Mouse (Mus musculus): Measurements from ENCODE around the gene Cdc37. TPM values are rescaled to one million over a fixed set of nuclear protein-coding genes. Genes with fewer than 3 reads are reported as not detected.

The Cdc37 gene
- polyA plus RNA-seq, 1 experiment from 2014 or later: 223 TPM

DNA sequence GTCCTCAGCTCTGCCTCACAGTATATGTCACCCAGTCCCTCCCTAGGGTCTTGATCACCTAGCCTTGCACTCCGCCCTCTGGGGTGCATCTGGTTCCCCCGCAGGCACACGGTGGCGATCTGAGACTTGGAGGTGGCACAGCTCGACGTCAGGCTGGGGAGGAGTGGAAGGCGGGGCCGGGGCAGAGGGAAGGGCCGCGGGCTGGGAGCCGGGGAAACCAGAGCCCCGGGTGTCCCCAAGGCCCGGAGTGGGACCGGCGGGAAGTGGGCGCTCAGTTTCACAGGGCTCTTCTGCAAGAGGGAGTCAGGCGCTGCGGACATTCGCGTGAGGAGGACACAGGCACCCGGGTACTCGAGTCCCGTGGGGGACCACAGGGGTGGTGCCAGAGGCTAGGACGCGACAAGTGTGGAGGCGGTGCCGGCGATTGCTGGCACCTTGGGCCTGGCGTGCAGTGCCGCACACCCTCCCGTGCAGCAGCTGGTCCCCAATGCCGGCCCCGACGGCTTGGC, 34.2 kb upstream of the Cdc37 start:
- ATAC-seq (ENCODE audit: low FRiP score): no peak
- WGBS: 6% methylated on average over 34 of the region's 34 CpGs
- Histone ChIP-seq H3K4me1 (replicated peaks) (peaks cover 12% of the 10 kb centered on the region), H3K27me3 (peaks cover 74% of the 10 kb centered on the region), H3K27ac (no peak overlapping the region), H3K4me3 (peak overlapping the region; percentile 23), H3K9me3 (no peaks in the 10 kb centered on the region), H3K36me3 (no peaks in the 10 kb centered on the region), H3K4me2 (peak overlapping the region; percentile 43), H3K9ac (0 out of 2 replicates have a peak overlapping the region, but pooled peaks have one; percentile 26)

DNA sequence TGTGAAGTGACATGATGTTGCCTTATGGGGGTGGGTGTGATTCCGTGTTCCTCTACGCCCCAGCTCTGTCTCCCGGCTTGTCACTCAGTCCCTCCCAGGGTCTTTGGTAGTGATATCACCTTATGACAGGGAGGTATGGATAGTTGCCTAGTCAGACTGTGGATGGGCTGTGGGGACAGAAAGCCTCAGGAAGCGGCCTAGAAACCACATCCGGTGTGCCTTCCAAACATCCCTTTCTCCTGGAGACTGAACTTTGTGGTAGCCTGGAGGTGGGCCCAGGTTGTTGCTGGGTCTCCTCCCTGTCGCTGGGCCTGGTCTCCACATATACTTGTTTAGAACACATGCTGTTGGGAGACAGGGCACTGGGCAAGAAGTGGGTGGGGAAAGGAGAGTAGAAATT, 33.6 kb upstream of the Cdc37 start:
- Histone ChIP-seq H3K4me1 (replicated peaks) (peaks cover 12% of the 10 kb centered on the region), H3K9me3 (no peaks in the 10 kb centered on the region), H3K9ac (no peak overlapping the region), H3K27me3 (peaks cover 74% of the 10 kb centered on the region), H3K27ac (no peak overlapping the region), H3K36me3 (no peaks in the 10 kb centered on the region), H3K4me2 (no peak overlapping the region), H3K4me3 (no peak overlapping the region)
- ATAC-seq (ENCODE audit: low FRiP score): no peak
- 82% methylated on average over 6 of the region's 6 CpGs for WGBS

DNA sequence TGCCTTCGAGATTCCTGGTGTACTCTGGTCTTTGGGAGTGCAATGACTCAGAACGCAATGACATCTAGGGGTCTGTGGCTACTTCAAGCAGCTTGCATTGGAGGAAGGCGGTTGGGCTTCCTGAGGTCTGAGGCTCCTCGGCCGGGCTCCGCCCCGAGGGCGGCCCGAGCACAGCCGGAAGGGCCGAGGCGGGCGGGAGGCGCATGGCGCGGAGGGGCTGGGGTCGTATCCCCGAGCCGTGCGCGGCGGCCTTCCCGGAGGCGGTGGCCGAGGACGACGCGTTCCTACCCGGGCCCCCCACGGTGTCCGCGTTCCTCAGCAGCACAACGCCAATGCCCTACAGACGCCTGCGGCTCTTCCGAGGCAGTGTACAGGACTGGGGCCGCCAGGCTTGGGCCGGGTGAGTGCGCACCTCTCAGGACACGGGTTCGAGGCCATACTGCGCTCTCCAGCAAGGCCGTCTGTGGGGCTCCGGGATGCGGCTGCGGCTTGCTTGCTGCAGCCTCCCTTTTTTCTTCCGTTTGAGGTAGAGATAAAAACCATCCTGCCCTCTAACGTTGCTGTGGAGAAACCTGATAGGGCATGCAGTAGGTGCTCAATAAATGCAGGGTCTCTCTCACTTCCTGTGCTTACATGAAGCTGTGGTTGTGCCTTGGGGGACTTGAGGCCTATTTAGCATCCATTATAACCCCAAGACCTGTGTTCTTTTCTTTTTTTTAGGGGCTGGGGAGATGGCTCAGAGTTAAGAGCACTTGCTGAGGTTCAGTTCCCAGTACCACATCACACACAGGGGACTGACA, 31.8 kb upstream of the Cdc37 start:
- Histone ChIP-seq H3K9me3 (no peaks in the 10 kb centered on the region), H3K9ac (no peak overlapping the region; the same call in 1 of the 2 replicates), H3K4me3 (peak overlapping the region; percentile 20; the same call in 1 of the 2 replicates), H3K27ac (no peak overlapping the region), H3K36me3 (no peaks in the 10 kb centered on the region), H3K4me2 (peak overlapping the region; percentile 37), H3K27me3 (peaks cover 70% of the 10 kb centered on the region), H3K4me1 (replicated peaks) (peaks cover 12% of the 10 kb centered on the region)
- ATAC-seq (ENCODE audit: low FRiP score): no peak
- WGBS: 7% methylated on average over 48 of the region's 48 CpGs

DNA sequence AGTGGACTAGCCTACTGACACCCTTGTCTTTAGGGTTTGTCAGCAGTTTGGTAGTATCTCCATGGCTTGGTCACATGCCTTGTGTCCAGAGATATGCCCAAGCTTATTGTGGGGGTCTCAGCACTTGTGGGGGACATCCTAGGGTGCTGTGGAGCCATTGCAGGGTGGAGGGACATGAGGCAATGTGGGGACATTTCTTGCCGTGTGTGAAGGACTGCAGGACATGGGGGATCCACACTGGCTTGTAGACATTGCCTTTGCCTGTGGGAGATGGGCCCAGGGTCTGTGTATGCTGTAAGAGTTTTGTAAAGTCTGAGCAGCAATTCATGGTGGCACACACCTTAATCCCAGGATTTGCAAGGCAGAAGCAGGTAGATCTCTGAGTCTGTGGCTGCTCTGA, 31.1 kb upstream of the Cdc37 start:
- H3K4me3 ChIP-seq: no peak overlapping the region
- no peak overlapping the region for H3K4me2 ChIP-seq
- H3K9ac ChIP-seq: no peak overlapping the region
- H3K9me3 ChIP-seq: no peaks in the 10 kb centered on the region
- H3K36me3 ChIP-seq: no peaks in the 10 kb centered on the region
- no peak overlapping the region for H3K27ac ChIP-seq
- no peak for ATAC-seq (ENCODE audit: low FRiP score)
- H3K27me3 ChIP-seq: peaks cover 63% of the 10 kb centered on the region
- peaks cover 12% of the 10 kb centered on the region for H3K4me1 ChIP-seq (replicated peaks)
- 76% methylated on average over 1 of the region's 1 CpGs for WGBS

DNA sequence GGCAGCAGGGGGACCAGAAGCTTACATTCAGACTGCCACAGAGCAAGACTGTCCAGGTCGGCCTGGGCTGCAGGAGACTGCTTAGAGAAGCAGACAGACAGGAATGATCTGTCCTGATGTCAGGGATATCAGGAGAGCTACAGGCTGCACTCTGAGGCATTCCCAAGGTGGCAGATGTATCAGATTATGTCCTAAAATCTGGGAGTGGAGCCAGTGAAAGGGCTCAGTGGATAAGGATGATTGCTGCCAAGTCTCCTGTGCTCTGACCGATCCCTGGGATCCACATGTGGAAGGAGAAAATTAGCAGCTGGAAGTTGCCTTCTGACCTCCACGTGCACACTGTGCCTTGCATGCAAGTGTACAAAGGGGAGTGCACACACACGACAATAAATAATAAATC, 30.6 kb upstream of the Cdc37 start:
- Histone ChIP-seq H3K4me1 (replicated peaks) (peaks cover 12% of the 10 kb centered on the region), H3K27ac (no peak overlapping the region), H3K36me3 (no peaks in the 10 kb centered on the region), H3K27me3 (peaks cover 58% of the 10 kb centered on the region), H3K4me2 (no peak overlapping the region), H3K4me3 (no peak overlapping the region), H3K9me3 (no peaks in the 10 kb centered on the region), H3K9ac (no peak overlapping the region)
- WGBS: 75% methylated on average over 4 of the region's 4 CpGs
- no peak for ATAC-seq (ENCODE audit: low FRiP score)

DNA sequence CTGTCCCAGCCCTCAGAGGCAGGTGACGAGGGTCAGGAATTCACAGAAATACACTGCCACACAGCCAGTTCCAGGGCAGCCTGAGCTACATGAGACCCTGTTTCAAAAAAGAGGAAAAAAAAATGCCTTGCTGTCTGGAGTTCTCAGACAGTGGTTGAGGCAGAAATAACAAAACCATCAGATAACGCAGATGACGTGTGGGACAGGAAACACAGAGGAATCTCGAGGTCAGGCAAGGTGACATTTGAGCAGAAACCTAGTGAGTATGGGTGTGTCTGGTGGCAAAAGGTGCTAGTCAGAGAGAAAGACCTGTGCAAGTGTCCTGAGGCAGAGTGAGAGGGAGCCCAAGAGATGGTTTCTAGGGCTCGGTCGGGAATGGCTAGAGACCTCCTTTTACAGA, 22.6 kb upstream of the Cdc37 start:
- H3K27ac ChIP-seq: no peak overlapping the region
- no peak overlapping the region for H3K4me2 ChIP-seq
- no peaks in the 10 kb centered on the region for H3K9me3 ChIP-seq
- peaks cover 16% of the 10 kb centered on the region for H3K27me3 ChIP-seq
- ATAC-seq (ENCODE audit: low FRiP score): no peak
- peaks cover 12% of the 10 kb centered on the region for H3K4me1 ChIP-seq (replicated peaks)
- no peak overlapping the region for H3K4me3 ChIP-seq
- 81% methylated on average over 6 of the region's 6 CpGs for WGBS
- no peak overlapping the region for H3K9ac ChIP-seq
- no peaks in the 10 kb centered on the region for H3K36me3 ChIP-seq

DNA sequence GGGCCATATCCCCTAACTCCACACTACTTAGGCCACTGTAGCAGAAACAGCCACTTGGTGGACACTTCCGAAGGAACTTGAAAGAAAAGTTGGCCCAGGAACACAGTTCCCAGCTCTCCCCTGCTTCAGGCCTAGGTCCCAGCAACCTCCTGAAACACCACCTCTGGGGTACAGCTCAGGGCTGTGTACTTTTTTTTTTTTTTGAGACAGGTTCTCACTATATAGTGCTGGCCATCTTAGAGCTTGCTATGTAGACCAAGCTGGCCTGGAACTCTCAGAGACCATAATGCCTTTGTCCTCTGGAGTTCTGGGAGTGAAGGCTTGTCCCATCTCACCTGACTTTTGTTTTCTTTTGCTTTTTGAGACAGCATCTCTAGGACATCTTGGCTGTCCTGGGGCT, 19.4 kb upstream of the Cdc37 start:
- Histone ChIP-seq H3K4me2 (no peak overlapping the region), H3K27me3 (peaks cover 48% of the 10 kb centered on the region), H3K27ac (no peak overlapping the region), H3K36me3 (no peaks in the 10 kb centered on the region), H3K4me1 (replicated peaks) (peaks cover 39% of the 10 kb centered on the region), H3K9ac (no peak overlapping the region), H3K9me3 (no peaks in the 10 kb centered on the region), H3K4me3 (no peak overlapping the region)
- 45% methylated on average over 1 of the region's 1 CpGs for WGBS
- ATAC-seq (ENCODE audit: low FRiP score): no peak

DNA sequence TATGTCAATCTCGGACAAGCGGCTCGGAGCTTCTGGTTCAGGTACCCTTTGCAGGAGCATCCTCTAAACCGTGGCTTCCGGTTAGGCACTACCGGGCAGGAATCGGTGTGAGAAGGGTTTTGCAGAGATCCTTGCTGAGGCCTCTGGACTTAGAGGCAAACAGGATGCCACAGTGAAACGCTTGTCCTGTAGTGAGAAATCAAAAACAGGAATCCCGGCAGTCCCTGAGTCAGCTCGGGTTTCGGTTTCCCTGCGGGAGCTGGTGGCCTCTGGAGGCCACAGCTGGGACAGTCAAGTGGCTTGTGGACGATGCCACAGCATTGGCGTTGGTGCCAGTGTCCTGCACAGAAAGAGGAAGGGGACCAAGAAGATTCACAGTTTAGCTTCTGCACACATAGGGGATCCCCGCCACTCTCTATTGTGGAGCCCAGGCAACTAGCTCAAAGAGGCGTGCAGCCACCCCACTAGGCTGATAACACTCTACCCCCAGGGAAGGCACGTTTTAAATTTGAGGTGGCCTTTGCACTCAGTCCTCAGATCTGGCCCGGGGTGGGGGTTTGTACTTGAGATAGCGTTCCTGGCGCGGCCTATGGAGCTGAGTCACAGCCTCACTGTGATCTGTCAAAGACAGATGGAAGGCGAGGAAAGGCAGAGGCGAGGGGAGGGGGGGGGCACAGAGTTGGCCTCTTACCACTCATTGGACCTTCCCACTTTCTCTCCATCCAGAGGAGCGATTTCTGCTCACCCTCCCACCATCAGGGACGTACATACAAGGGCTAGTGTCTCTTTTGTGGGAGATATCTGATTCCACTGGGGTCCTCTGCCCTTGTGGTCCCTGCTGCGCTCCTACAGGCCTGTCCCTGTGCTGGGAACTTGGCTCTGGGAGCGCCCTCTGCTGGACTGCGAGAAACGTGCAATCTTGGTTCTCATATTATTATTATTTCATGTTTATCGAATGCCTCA, 18.7 kb upstream of the Cdc37 start:
- H3K4me2 ChIP-seq: peak overlapping the region; percentile 13
- 0 out of 2 replicates have a peak overlapping the region, but pooled peaks have one; percentile 6 for H3K27ac ChIP-seq
- H3K9ac ChIP-seq: 0 out of 2 replicates have a peak overlapping the region, but pooled peaks have one; percentile 47
- ATAC-seq (ENCODE audit: low FRiP score): no peak
- H3K9me3 ChIP-seq: no peaks in the 10 kb centered on the region
- H3K4me1 ChIP-seq (replicated peaks): peaks cover 42% of the 10 kb centered on the region
- no peaks in the 10 kb centered on the region for H3K36me3 ChIP-seq
- 13% methylated on average over 30 of the region's 30 CpGs for WGBS
- no peak overlapping the region for H3K4me3 ChIP-seq
- H3K27me3 ChIP-seq: peaks cover 55% of the 10 kb centered on the region

DNA sequence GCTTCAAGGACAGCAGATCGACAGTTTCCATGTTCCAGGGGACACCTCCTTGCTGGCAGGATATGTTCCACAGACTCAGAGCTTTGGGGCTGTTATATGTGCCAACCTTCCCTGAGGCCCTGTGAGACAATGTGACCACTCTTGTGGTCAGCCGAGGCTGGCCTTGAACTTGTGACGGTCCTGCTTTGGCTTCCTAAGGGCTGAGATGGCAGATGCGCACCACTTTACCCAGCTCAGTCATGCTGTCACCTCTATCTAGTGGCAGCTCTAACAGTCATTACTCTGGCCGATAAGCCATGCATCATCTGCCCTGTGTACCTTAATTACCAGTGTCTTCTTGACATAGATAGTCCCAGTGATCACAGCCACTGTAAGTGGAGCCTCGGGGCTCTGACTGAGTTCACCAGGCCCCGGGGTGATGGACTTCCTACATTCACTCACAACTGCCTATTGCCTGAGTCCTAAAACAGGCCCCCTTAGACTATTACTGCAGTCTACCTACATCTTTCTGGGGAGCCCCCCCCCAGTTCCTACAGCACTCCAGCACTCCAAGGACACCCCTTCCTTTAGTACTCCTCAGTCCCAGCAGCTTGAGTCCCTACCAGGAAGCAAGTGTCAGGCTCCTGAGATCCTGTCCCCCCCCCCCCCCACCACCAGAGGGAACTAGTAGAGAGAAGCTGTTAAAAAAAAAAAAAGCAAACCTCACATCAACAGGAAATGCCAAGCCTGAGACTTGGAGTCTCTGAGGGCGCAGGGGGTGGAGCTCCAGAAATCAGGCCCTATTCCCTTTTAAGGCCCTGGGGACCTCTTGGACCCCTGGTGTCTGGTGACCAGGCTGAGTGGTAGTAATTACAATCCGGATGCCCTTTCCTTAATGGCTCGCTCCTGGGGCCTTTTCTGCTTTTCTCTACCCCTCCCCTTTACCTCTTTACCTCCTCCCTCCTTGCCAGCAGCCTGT, 17.6 kb upstream of the Cdc37 start:
- H3K4me2 ChIP-seq: peak overlapping the region; percentile 13
- H3K9ac ChIP-seq: 0 out of 2 replicates have a peak overlapping the region, but pooled peaks have one; percentile 47
- no peak for ATAC-seq (ENCODE audit: low FRiP score)
- H3K36me3 ChIP-seq: no peaks in the 10 kb centered on the region
- peaks cover 64% of the 10 kb centered on the region for H3K27me3 ChIP-seq
- H3K9me3 ChIP-seq: no peaks in the 10 kb centered on the region
- H3K4me3 ChIP-seq: no peak overlapping the region
- H3K27ac ChIP-seq: 0 out of 2 replicates have a peak overlapping the region, but pooled peaks have one; percentile 6
- H3K4me1 ChIP-seq (replicated peaks): peaks cover 42% of the 10 kb centered on the region
- WGBS: 65% methylated on average over 10 of the region's 10 CpGs

DNA sequence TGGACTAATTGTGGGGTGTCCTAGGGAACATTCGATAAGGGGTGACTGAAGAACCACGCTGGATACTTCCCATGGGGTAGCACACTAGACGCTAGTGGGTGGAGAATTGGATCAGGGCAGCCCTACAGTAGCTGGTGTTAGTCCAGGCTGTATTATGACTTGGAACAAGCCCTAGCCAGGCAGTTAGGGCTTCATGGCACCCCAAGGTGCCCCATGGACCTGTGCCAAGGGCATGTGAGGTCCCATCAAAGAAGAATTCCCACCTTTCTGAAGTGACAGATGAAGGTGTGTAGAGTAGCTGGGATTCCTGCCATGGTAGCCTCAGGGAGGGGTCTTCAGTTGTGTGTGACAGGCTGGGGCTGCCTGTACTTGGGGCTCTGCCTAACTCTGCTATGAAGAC, 16.7 kb upstream of the Cdc37 start:
- ATAC-seq (ENCODE audit: low FRiP score): no peak
- WGBS: 26% methylated on average over 3 of the region's 3 CpGs
- no peak overlapping the region for H3K27ac ChIP-seq
- peaks cover 44% of the 10 kb centered on the region for H3K4me1 ChIP-seq (replicated peaks)
- peak overlapping the region; percentile 68 for H3K9ac ChIP-seq
- peaks cover 72% of the 10 kb centered on the region for H3K27me3 ChIP-seq
- no peaks in the 10 kb centered on the region for H3K36me3 ChIP-seq
- no peaks in the 10 kb centered on the region for H3K9me3 ChIP-seq
- H3K4me3 ChIP-seq: peak overlapping the region; percentile 46
- H3K4me2 ChIP-seq: peak overlapping the region; percentile 69

DNA sequence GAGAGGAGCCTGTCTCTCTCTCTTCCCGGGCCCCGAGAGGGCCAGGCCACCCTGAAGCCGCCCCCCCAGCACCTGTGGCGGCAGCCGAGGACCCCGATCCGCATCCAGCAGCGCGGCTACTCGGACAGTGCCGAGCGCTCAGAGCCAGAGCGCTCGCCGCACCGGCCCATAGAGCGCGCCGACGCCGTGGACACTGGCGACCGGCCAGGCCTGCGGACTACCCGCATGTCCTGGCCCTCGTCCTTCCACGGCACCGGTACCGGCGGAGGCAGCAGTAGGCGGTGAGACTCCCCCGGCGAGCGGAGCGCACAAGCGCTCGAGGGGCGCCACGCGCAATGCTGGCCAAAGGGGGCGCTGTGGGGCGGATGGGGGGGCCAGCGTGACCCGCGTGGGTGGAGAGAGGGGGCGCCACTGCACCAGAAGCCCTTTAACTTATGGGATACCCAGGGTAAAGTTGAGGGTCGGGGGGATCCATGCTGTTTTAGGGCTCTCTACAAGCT, 16.2 kb upstream of the Cdc37 start:
- Histone ChIP-seq H3K4me2 (peak overlapping the region; percentile 69), H3K4me3 (peak overlapping the region; percentile 46), H3K9me3 (no peaks in the 10 kb centered on the region), H3K4me1 (replicated peaks) (peaks cover 49% of the 10 kb centered on the region), H3K9ac (peak overlapping the region; percentile 68), H3K27me3 (peaks cover 74% of the 10 kb centered on the region), H3K27ac (no peak overlapping the region), H3K36me3 (no peaks in the 10 kb centered on the region)
- no peak for ATAC-seq (ENCODE audit: low FRiP score)
- WGBS: 1% methylated on average over 46 of the region's 47 CpGs
